Mouse (Mus musculus): ENCODE data around the gene Ninl. TPM values are rescaled to one million over a fixed set of nuclear protein-coding genes. Genes with fewer than 3 reads are reported as not detected.

Gene Ninl
- polyA plus RNA-seq, 1 experiment from 2014 or later: 6.7 TPM

Other genes with a start within 250 kb of the Ninl start
- gene Abhd12, start 134.6 kb downstream of the Ninl start, polyA plus RNA-seq (2015; fragmentation: Nextera tagmentation; extraction: Ambion mirVana): 74.2 and 78.9 TPM in 2 replicates
- 26.4 and 28.0 TPM in 2 replicates for gene Gins1, start 134.0 kb downstream of the Ninl start, polyA plus RNA-seq (2015; fragmentation: Nextera tagmentation; extraction: Ambion mirVana)
- gene Nanp, start within 50 bp of the Ninl start, polyA plus RNA-seq (2015; fragmentation: Nextera tagmentation; extraction: Ambion mirVana): 42.0 and 43.9 TPM in 2 replicates
- not detected in 2 replicates for gene Gm14151, start 53.0 kb upstream of the Ninl start, polyA plus RNA-seq (2015; fragmentation: Nextera tagmentation; extraction: Ambion mirVana)
- gene Gm14147, start 58.9 kb upstream of the Ninl start, polyA plus RNA-seq (2015; fragmentation: Nextera tagmentation; extraction: Ambion mirVana): not detected in 2 replicates

Data from embryonic facial prominence, embryonic 15.5 days (tissue).